Mouse (Mus musculus) MEL (cell line): Measurements from ENCODE around the gene Nt5c3b. TPM values are rescaled to one million over a fixed set of nuclear protein-coding genes. Genes with fewer than 3 reads are reported as not detected.

Experiments used
- DNase-seq: peaks from one replicate; pipeline ENCODE4 v3.0.0; 2011; ENCODE audit warnings: low read depth, low spot score
- H3K27ac ChIP-seq: 2 replicates; pipeline ENCODE4 v1.5.1; 2012; ENCODE audit warnings: low read depth, mild to moderate bottlenecking, control low read depth, low read length, moderate library complexity; ENCODE audit not compliant: control insufficient read depth
- H3K27me3 ChIP-seq, 2 experiments: fragments of 150-350 bp in 1 of 2; sonication (generic) in 1 of 2; 2 replicates each; pipeline ENCODE4 v1.6.1; 2012; ENCODE audit warnings: low read length in 2 of 2, mild to moderate bottlenecking in 2 of 2, improper control_type of control experiment in 1 of 2, moderate library complexity in 1 of 2; ENCODE audit not compliant: insufficient read depth in 2 of 2, control insufficient read depth in 1 of 2
- H3K36me3 ChIP-seq, 2 experiments: 2 replicates each; pipeline ENCODE4 v1.6.1; 2012 to 2014; ENCODE audit warnings: low read length in 2 of 2, improper control_type of control experiment in 1 of 2, inconsistent platforms in 1 of 2, mild to moderate bottlenecking in 1 of 2; ENCODE audit not compliant: insufficient read depth in 2 of 2, control insufficient read depth in 1 of 2
- H3K4me1 ChIP-seq, 2 experiments: fragments of 150-350 bp in 1 of 2; sonication (generic) in 1 of 2; 2 replicates each; pipeline ENCODE4 v1.6.1; 2012; ENCODE audit warnings: low read length in 2 of 2, improper control_type of control experiment in 1 of 2, mild to moderate bottlenecking in 1 of 2; ENCODE audit not compliant: insufficient read depth in 2 of 2, control insufficient read depth in 1 of 2
- H3K4me3 ChIP-seq, 2 experiments: fragments of 150-350 bp in 1 of 2; sonication (generic) in 1 of 2; 2 replicates each; pipeline ENCODE4 v1.5.1; 2012; ENCODE audit warnings: low read depth in 2 of 2, low read length in 2 of 2, mild to moderate bottlenecking in 2 of 2, moderate library complexity in 2 of 2, control low read depth in 1 of 2, improper control_type of control experiment in 1 of 2; ENCODE audit not compliant: control insufficient read depth in 1 of 2, insufficient read depth in 1 of 2
- H3K79me2 ChIP-seq: 2 replicates; pipeline ENCODE4 v1.6.1; 2012; ENCODE audit warnings: mild to moderate bottlenecking, low read length, moderate library complexity; ENCODE audit not compliant: control insufficient read depth, poor library complexity, insufficient read depth
- H3K9ac ChIP-seq: 2 replicates; pipeline ENCODE4 v1.6.1; 2012; ENCODE audit warnings: low read depth, mild to moderate bottlenecking, control low read depth, low read length, moderate library complexity; ENCODE audit not compliant: control insufficient read depth, poor library complexity, severe bottlenecking
- H3K9me3 ChIP-seq: fragments of 150-350 bp; sonication (generic); replicated peaks from 2 replicates; pipeline ENCODE4 v1.6.1; 2012; ENCODE audit warnings: mild to moderate bottlenecking, low read length, improper control_type of control experiment, moderate library complexity; ENCODE audit not compliant: insufficient read depth
- BHLHE40 ChIP-seq: IDR thresholded peaks from 2 replicates; pipeline ENCODE4 v1.6.1; 2012; ENCODE audit warnings: low read depth, mild to moderate bottlenecking, inconsistent platforms, low read length, improper control_type of control experiment, borderline replicate concordance
- CTCF ChIP-seq, 3 experiments: IDR thresholded peaks in 2 of 3; conservative IDR thresholded peaks in 1 of 3; 2 replicates each; pipeline ENCODE4 v1.5.1; 2011 to 2012; ENCODE audit warnings: low read length in 3 of 3, low read depth in 2 of 3, mild to moderate bottlenecking in 2 of 3, improper control_type of control experiment in 1 of 3, inconsistent platforms in 1 of 3, mixed read lengths in 1 of 3, moderate library complexity in 1 of 3; ENCODE audit not compliant: control insufficient read depth in 1 of 3, insufficient read depth in 1 of 3, poor library complexity in 1 of 3, severe bottlenecking in 1 of 3
- E2F4 ChIP-seq: IDR thresholded peaks from 2 replicates; pipeline ENCODE4 v1.6.1; 2011; ENCODE audit warnings: low read depth, low read length, improper control_type of control experiment, borderline replicate concordance
- ELF1 ChIP-seq: IDR thresholded peaks from 2 replicates; pipeline ENCODE4 v1.6.1; 2014; ENCODE audit warnings: low read depth, mild to moderate bottlenecking, inconsistent platforms, low read length, improper control_type of control experiment, moderate library complexity
- EP300 ChIP-seq, 2 experiments: IDR thresholded peaks; 2 replicates each; pipeline ENCODE4 v1.6.1; 2011; ENCODE audit warnings: improper control_type of control experiment in 2 of 2, low read length in 2 of 2, low read depth in 1 of 2, mild to moderate bottlenecking in 1 of 2
- ETS1 ChIP-seq: IDR thresholded peaks from 2 replicates; pipeline ENCODE4 v1.6.1; 2012; ENCODE audit warnings: low read depth, mild to moderate bottlenecking, inconsistent platforms, low read length, improper control_type of control experiment, moderate library complexity
- GABPA ChIP-seq: IDR thresholded peaks from 2 replicates; pipeline ENCODE4 v1.6.1; 2012; ENCODE audit warnings: low read depth, mild to moderate bottlenecking, inconsistent platforms, low read length, improper control_type of control experiment, moderate library complexity
- HCFC1 ChIP-seq: IDR thresholded peaks from 2 replicates; pipeline ENCODE4 v1.6.1; 2012; ENCODE audit warnings: low read depth, mild to moderate bottlenecking, inconsistent platforms, low read length, improper control_type of control experiment, moderate library complexity
- JUND ChIP-seq: IDR thresholded peaks from 2 replicates; pipeline ENCODE4 v1.6.1; 2011; ENCODE audit warnings: low read depth, mild to moderate bottlenecking, improper control_type of control experiment, low read length
- KAT2A ChIP-seq: conservative IDR thresholded peaks from 2 replicates; pipeline ENCODE4 v1.6.1; 2012; ENCODE audit warnings: low read depth, low read length, improper control_type of control experiment, inconsistent platforms
- MAFK ChIP-seq: IDR thresholded peaks from 2 replicates; pipeline ENCODE4 v1.6.1; 2011; ENCODE audit warnings: low read depth, mild to moderate bottlenecking, low read length, improper control_type of control experiment, borderline replicate concordance
- MAX ChIP-seq: IDR thresholded peaks from 2 replicates; pipeline ENCODE4 v1.6.1; 2011; ENCODE audit warnings: low read length, improper control_type of control experiment
- MAZ ChIP-seq: IDR thresholded peaks from 2 replicates; pipeline ENCODE4 v1.6.1; 2012; ENCODE audit warnings: low read depth, mild to moderate bottlenecking, inconsistent platforms, low read length, improper control_type of control experiment
- MEF2A ChIP-seq: IDR thresholded peaks from 2 replicates; pipeline ENCODE4 v1.6.1; 2014; ENCODE audit warnings: low read depth, mild to moderate bottlenecking, inconsistent platforms, low read length, improper control_type of control experiment; ENCODE audit not compliant: poor library complexity, insufficient replicate concordance, severe bottlenecking; ENCODE audit errors: extremely low read depth
- MXI1 ChIP-seq: IDR thresholded peaks from 2 replicates; pipeline ENCODE4 v1.6.1; 2011; ENCODE audit warnings: mild to moderate bottlenecking, low read depth, low read length, improper control_type of control experiment
- NELFE ChIP-seq: IDR thresholded peaks from 2 replicates; pipeline ENCODE4 v1.6.1; 2011; ENCODE audit warnings: low read depth, low read length, improper control_type of control experiment
- NRF1 ChIP-seq: IDR thresholded peaks from 2 replicates; pipeline ENCODE4 v1.6.1; 2014; ENCODE audit warnings: low read depth, mild to moderate bottlenecking, inconsistent platforms, low read length, improper control_type of control experiment, moderate library complexity; ENCODE audit not compliant: poor library complexity, insufficient read depth, severe bottlenecking
- POLR2A ChIP-seq, 2 experiments: IDR thresholded peaks; 2 replicates each; pipeline ENCODE4 v1.6.1; 2011 to 2012; ENCODE audit warnings: low read length in 2 of 2, mild to moderate bottlenecking in 2 of 2, control low read depth in 1 of 2, improper control_type of control experiment in 1 of 2, low read depth in 1 of 2, moderate library complexity in 1 of 2; ENCODE audit not compliant: control insufficient read depth in 1 of 2, insufficient read depth in 1 of 2, poor library complexity in 1 of 2
- POLR2AphosphoS2 ChIP-seq: IDR thresholded peaks from 2 replicates; pipeline ENCODE4 v1.6.1; 2011; ENCODE audit warnings: low read length, improper control_type of control experiment
- POLR2AphosphoS5 ChIP-seq: IDR thresholded peaks from 2 replicates; pipeline ENCODE4 v1.6.1; 2012; ENCODE audit warnings: low read depth, borderline replicate concordance, mild to moderate bottlenecking, inconsistent platforms, low read length, moderate library complexity, mixed read lengths
- RAD21 ChIP-seq: IDR thresholded peaks from 2 replicates; pipeline ENCODE4 v1.6.1; 2011; ENCODE audit warnings: mild to moderate bottlenecking, low read depth, low read length, improper control_type of control experiment
- SMC3 ChIP-seq: IDR thresholded peaks from 2 replicates; pipeline ENCODE4 v1.6.1; 2011; ENCODE audit warnings: low read depth, low read length, improper control_type of control experiment
- TBP ChIP-seq: IDR thresholded peaks from 2 replicates; pipeline ENCODE4 v1.8.0; 2011; ENCODE audit warnings: low read depth, low read length, improper control_type of control experiment
- UBTF ChIP-seq: IDR thresholded peaks from 2 replicates; pipeline ENCODE4 v1.6.1; 2012; ENCODE audit warnings: low read depth, mild to moderate bottlenecking, inconsistent platforms, low read length, improper control_type of control experiment, moderate library complexity, borderline replicate concordance; ENCODE audit not compliant: insufficient read depth
- USF1 ChIP-seq: IDR thresholded peaks from 2 replicates; pipeline ENCODE4 v1.6.1; 2014; ENCODE audit warnings: low read depth, mild to moderate bottlenecking, inconsistent platforms, low read length, improper control_type of control experiment, moderate library complexity
- USF2 ChIP-seq, 2 experiments: IDR thresholded peaks; 2 replicates each; pipeline ENCODE4 v1.6.1; 2011 to 2012; ENCODE audit warnings: improper control_type of control experiment in 2 of 2, low read length in 2 of 2, borderline replicate concordance in 1 of 2, inconsistent platforms in 1 of 2, low read depth in 1 of 2, mild to moderate bottlenecking in 1 of 2; ENCODE audit not compliant: insufficient read depth in 1 of 2
- ZC3H11A ChIP-seq: IDR thresholded peaks from 2 replicates; pipeline ENCODE4 v1.6.1; 2012; ENCODE audit warnings: low read depth, mild to moderate bottlenecking, inconsistent platforms, low read length, improper control_type of control experiment
- ZNF384 ChIP-seq: IDR thresholded peaks from 2 replicates; pipeline ENCODE4 v1.6.1; 2012; ENCODE audit warnings: low read depth, mild to moderate bottlenecking, inconsistent platforms, low read length, improper control_type of control experiment
- polyA plus RNA-seq, 2 experiments: library from polyadenylated mRNA; stranded (reverse) in 1 of 2; unstranded in 1 of 2; fragments of >175 nt in 1 of 2; fragments of >200 nt in 1 of 2; gene quantifications; 2 replicates each; pipeline versions ENCODE4 v1.2.1 to v1.2.4; 2012; ENCODE audit warnings: low replicate concordance in 2 of 2, low read depth in 1 of 2; ENCODE audit not compliant: insufficient read length in 2 of 2, insufficient read depth in 1 of 2, missing spikeins in 1 of 2
- total RNA-seq: library from RNA; depleted of rRNA; stranded (reverse); fragments of 300-350 nt; gene quantifications from 2 replicates; pipeline ENCODE4 v1.2.3, GENCODE M21; 2012

Nt5c3b gene
- total and polyA plus RNA-seq, 3 experiments: 61.3 to 287 (median 79.2) TPM

- TF ChIP-seq TBP (no peak), POLR2AphosphoS2 (no peak), POLR2AphosphoS5 (no peak), MXI1 (no peak), KAT2A (no peak), BHLHE40 (no peak), NRF1 (no peak), UBTF (no peak), SMC3 (no peak), HCFC1 (no peak)
- no peak for DNase-seq
- Histone ChIP-seq H3K9me3 (no peaks in the 10 kb centered on the region), H3K27me3 (no peaks in the 10 kb centered on the region), H3K4me3 (no peak overlapping the region), H3K36me3 (peaks cover 0 to 9% of the 10 kb centered on the region in 2 experiments; a peak in 2 of 4 replicates), H3K27ac (no peak overlapping the region), H3K4me1 (peaks cover 2 to 12% of the 10 kb centered on the region in 2 experiments; a peak in 3 of 4 replicates), H3K9ac (no peak overlapping the region), H3K79me2 (peaks cover 5% of the 10 kb centered on the region; the same call in 1 of the 2 replicates)
These were observed 1.0 kb upstream of the Nt5c3b start for GRCm38 (mm10) chr11:100442625-100443024.

- peak overlapping the region; percentile 77 for H3K9ac ChIP-seq
- peak overlapping the region; percentile 73 to 81 for H3K4me3 ChIP-seq
- peaks cover 5% of the 10 kb centered on the region; the same call in 1 of the 2 replicates for H3K79me2 ChIP-seq
- peak; percentile 90 for DNase-seq
- no peaks in the 10 kb centered on the region for H3K27me3 ChIP-seq
- no peaks in the 10 kb centered on the region for H3K9me3 ChIP-seq
- peak overlapping the region; percentile 16 for H3K27ac ChIP-seq
- H3K4me1 ChIP-seq: peaks cover 2 to 12% of the 10 kb centered on the region in 2 experiments; a peak in 3 of 4 replicates
- H3K36me3 ChIP-seq: peaks cover 0 to 9% of the 10 kb centered on the region in 2 experiments; a peak in 2 of 4 replicates
- TF ChIP-seq POLR2AphosphoS5: no peak
- TF ChIP-seq POLR2A (IDR thresholded peaks at IDR 0.05; ENCODE audit: control insufficient read depth in 1 of 2, insufficient read depth in 1 of 2, low read depth in 1 of 2, low read length in 2 of 2, poor library complexity in 1 of 2): peak; percentile 93 to 95
- TF ChIP-seq GABPA: no peak
- 0 out of 2 replicates have a peak, but pooled peaks have one; percentile 36 for TF ChIP-seq MAZ
- no peak for TF ChIP-seq ZNF384
- no peak; a peak in 1 of 4 replicates for TF ChIP-seq EP300 (IDR thresholded peaks at IDR 0.05; ENCODE audit: low read depth in 1 of 2, low read length in 2 of 2)
- TF ChIP-seq NRF1: peak; percentile 93
- peak; percentile 82 for TF ChIP-seq POLR2AphosphoS2
- no peak for TF ChIP-seq JUND
- no peak for TF ChIP-seq SMC3
- no peak for TF ChIP-seq ETS1
- no peak; the same call in 1 of the 2 replicates for TF ChIP-seq MAX
- no peak for TF ChIP-seq USF2 (IDR thresholded peaks at IDR 0.05; ENCODE audit: borderline replicate concordance in 1 of 2, insufficient read depth in 1 of 2, low read depth in 1 of 2, low read length in 2 of 2)
- no peak for TF ChIP-seq ELF1
- no peak for TF ChIP-seq MAFK
- TF ChIP-seq RAD21: no peak
- TF ChIP-seq MEF2A: no peak
- TF ChIP-seq CTCF (IDR thresholded peaks at IDR 0.05 in 2 of 3, conservative IDR thresholded peaks at IDR 0.05 in 1 of 3; ENCODE audit: control insufficient read depth in 1 of 3, insufficient read depth in 1 of 3, low read depth in 2 of 3, low read length in 3 of 3, poor library complexity in 1 of 3, severe bottlenecking in 1 of 3): no peak
- no peak for TF ChIP-seq USF1
- TF ChIP-seq NELFE: peak; percentile 84
- TF ChIP-seq MXI1: peak; percentile 38
- TF ChIP-seq E2F4: no peak
- no peak for TF ChIP-seq ZC3H11A
These were observed 701 bp downstream of the Nt5c3b start for GRCm38 (mm10) chr11:100440691-100441522.
